Mouse (Mus musculus) heart, postnatal 36 days (tissue): Measurements from ENCODE around the gene Deaf1. TPM values are rescaled to one million over a fixed set of nuclear protein-coding genes. Genes with fewer than 3 reads are reported as not detected.

Source experiments
- DNase-seq, 2 experiments: peaks; one replicate each; pipeline ENCODE4 v3.0.0; 2021 to 2022
- intact Hi-C: fragments of 180-260 bp; cut with DNase I; formaldehyde crosslinking; loops from one replicate; pipeline ENCODE4 v1.15.1; 2025
- total RNA-seq, 2 experiments: library from RNA; stranded (reverse); gene quantifications; 2 replicates each; pipeline ENCODE4 v1.2.3; 2021

Deaf1 gene
- total RNA-seq, result 10 to 100 TPM; 16.5 to 17.1 TPM

DNA sequence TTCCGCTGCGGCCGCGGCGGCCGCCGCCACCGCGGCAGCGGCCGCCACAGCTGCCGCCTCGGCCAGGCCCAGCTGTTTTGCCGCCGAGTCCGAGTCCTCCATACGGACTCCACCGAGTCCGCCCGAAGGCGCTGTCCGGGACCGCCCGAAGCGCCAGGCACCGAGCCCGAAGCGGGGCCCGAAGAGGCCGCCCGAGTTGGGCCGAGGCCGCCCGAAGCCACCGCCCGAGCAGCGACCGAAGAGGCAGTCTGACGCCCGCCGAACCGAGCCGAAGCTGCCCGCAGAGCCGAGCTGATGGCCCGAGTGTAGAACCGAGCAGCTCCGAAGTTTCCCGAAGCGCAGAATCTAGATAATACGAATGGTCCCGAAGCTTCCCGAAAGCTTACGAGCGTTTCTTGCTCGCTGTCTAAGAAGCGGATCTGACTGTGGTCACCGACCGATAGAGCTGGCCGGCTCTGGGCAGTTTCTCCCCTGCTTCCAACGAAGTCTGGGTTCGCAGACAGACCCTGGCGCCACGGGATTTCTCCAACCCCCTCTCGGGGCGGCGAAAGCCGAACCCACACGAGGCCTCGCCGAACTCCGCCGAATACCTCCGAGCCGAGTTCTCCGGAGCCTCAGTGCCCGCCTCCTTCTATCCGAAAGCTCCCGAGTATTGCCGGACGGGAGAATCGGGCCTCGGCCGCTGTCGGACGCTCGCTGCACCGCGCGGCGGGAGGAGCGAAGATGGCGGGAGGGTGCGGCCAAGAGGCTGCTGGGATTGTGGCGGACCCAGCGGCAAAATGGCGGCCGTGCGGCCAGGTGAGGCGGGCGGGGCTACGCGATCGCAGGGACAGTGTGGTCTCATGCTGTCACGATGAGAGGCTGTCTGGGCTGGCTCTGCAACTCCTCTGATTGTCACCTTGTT is at the start of gene Deaf1, which contains the start of gene Tmem80:
Gene Deaf1, minus strand, starts transcription at position 222 of the 904 bp plus-strand sequence.
Gene Tmem80, plus strand, starts transcription at position 271 of the 904 bp plus-strand sequence.
- peak; percentile 99 for DNase-seq
- intact Hi-C loops, result loop anchor here (5.0 kb wide), 1 partner anchor 100 kb away; the partner anchor contains the start of gene Phrf1

GRCm38 (mm10) chr7:141374399-141374798 is 46.9 kb upstream of the Deaf1 start:
- no peak for DNase-seq
- intact Hi-C loops, result no loop called here

- intact Hi-C loops, result no loop called here
- DNase-seq, result no peak
These were observed 46.1 kb upstream of the Deaf1 start for GRCm38 (mm10) chr7:141373611-141374010.

DNA sequence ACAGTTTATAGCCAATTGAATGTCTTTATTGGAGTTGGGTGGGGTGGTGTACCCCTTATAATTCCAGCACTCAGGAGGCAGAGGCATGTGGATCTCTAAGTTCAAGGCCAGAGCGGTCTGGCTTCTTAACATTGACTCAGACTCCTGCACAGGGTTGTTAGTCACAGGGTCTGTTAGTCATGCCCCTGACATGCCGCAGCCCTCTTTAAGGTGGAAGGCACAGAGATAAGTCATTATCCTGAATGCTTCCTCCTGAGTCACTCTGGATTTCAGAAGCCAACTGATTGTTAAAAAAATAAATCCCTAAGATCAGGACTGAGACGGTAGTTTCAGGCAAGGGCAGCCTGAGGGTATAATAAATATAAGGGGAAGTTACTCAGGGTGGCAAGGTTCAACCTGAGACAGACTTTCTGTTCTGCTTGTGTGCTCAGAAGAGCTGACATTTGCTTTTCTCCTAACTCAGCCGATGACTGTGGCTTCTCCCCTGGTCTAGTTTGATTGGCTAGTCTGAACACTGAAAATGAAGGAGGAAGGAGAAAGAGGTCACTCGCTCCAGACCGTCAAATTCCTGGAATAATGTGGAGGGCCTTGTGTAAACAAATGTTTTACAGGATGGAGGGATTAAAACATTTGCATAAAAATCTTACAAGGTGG is 44.6 kb upstream of the Deaf1 start:
- DNase-seq, result no peak
- intact Hi-C loops, result no loop called here

- intact Hi-C loops, result loop anchor here (10.0 kb wide), 1 partner anchor 275 kb away; no protein-coding TSS in a partner anchor
- DNase-seq, result no peak
These were observed 42.4 kb upstream of the Deaf1 start for GRCm38 (mm10) chr7:141369918-141370317.

DNA sequence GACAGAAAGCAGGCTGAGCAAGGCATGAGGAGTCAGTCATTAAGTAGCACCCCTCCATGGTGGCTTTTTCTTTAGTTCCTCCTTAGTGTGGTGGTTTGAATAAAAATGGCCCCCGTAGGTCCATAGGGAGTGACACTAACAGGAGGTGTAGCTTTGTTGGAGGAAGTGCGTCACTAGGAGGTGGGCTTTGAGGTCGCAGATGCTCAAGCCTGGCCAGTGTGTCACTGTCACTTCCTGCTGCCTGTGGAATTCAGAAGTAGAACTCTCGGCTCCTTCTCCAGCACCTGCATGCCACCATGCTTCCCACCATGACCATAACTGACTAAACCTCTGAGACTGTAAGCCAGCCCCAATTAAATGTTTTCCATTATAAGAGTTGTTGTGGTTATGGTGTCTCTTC is 39.9 kb upstream of the Deaf1 start:
- no peak for DNase-seq
- intact Hi-C loops, result loop anchor here (10.0 kb wide), 1 partner anchor 273 kb away; no protein-coding TSS in a partner anchor

GRCm38 (mm10) chr7:141365049-141365445 is 37.6 kb upstream of the Deaf1 start:
- DNase-seq, result no peak
- intact Hi-C loops, result loop anchor here (10.0 kb wide), 1 partner anchor 270 kb away; no protein-coding TSS in a partner anchor

DNA sequence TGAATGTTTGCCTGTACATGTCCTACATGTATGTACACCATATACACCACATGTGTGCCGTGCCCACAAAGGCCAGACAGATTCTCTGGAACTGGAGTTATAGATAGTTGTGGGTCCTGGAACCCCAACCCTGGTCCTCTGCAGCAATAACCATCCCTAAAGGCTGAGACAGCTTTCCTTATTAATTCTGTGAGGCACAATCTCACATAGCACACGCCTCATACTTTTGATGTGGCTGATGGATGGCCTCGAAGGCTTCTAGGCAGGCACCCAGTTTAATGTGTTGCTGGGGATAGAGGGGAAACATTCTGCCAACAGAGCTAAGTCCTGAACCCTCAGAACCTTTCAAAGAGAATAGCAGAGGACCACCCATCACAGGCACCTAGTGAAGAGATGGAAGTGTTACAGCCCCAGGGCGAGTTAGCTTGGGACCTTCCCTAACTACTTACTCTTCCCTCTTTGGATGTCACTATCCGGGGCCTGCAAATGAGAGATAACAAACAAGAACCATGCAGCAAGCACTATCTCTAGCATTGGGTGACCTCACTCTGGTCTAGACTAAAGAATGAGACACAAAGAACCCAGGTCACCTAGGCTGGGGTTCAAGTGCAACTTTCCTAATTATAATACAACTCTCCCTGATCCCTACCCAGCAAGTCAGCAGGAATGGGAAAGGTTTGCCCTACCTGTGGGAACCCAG is 37.0 kb upstream of the Deaf1 start:
- intact Hi-C loops, result loop anchor here (10.0 kb wide), 1 partner anchor 270 kb away; no protein-coding TSS in a partner anchor
- DNase-seq, result no peak

- DNase-seq, result no peak
- intact Hi-C loops, result loop anchor here (2.0 to 10.0 kb wide), 3 partner anchors 99 to 269 kb away; partner anchors contain the start of gene Phrf1
These were observed 36.2 kb upstream of the Deaf1 start for GRCm38 (mm10) chr7:141363752-141364125.

DNA sequence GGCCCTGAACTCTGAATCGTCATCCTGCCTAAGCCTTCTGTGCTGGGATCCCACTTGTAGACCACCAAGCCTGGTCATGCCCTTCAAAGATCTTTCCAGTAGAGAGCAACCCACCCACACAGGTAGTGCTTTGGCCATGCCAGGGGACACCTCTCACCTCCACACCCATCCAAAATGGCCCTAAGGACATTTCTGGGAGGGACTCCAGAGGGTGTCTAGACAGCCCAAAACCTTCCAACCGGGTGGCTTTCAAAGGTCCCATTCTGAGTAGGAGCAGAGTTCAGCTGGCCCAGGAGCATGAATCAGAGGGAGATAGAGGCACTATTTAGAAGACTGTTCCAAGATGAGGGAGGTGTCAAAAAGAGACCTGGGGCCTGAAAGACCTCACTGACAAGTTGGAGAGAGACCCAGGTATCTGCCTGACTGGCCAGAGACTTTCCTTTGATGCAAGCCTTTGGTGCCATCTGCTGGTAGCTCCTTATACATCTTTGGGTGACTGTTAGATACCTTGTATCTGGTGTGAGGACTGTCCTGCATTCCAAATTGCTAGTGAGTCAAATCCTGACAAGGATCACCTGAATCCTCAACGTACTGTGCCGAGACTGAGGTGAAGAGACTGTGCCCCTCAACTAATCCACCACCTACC is 35.7 kb upstream of the Deaf1 start:
- intact Hi-C loops, result loop anchor here (2.0 to 10.0 kb wide), 3 partner anchors 98 to 268 kb away; partner anchors contain the start of gene Phrf1
- peak; percentile 60 to 70 for DNase-seq

DNA sequence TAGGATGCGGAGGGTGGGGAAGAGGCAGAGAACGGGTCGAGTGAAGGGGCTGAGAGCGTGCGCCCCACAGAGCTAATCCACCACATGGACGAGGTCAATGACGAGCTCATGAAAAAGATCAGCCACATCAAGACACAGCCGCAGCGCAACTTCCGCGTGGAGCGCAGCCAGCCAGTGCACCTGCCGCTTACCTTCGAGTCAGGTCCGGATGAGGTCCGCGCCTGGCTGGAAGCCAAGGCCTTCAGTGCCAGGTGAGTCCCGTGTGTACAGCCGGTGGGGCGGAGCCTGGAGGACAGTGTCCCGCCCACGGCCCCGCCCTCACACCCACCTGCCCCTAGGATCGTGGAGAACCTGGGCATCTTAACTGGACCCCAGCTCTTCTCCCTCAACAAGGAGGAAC is 34.0 kb upstream of the Deaf1 start:
- intact Hi-C loops, result loop anchor here (10.0 kb wide), 1 partner anchor 267 kb away; no protein-coding TSS in a partner anchor

DNA sequence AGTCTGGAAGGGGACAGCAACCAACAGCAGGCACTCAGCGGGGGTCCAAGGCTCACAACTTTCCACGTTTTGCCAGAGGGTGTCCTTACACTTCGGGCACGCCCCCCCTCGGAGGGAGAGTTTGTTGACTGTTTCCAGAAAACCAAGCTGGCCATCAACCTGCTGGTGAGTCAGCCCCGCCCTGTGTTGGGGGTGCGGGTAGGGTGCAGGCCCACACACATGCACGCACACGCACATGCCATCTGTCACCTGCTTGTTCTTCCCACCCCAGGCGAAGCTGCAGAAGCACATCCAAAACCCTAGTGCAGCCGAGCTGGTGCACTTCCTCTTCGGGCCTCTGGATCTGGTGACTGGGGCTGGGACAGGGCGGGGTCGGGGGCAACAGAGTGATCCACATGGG is 29.5 kb upstream of the Deaf1 start:
- DNase-seq, result no peak
- intact Hi-C loops, result no loop called here

More for the DNA sequence above, 34.0 kb upstream of the Deaf1 start:
- no peak for DNase-seq

DNA sequence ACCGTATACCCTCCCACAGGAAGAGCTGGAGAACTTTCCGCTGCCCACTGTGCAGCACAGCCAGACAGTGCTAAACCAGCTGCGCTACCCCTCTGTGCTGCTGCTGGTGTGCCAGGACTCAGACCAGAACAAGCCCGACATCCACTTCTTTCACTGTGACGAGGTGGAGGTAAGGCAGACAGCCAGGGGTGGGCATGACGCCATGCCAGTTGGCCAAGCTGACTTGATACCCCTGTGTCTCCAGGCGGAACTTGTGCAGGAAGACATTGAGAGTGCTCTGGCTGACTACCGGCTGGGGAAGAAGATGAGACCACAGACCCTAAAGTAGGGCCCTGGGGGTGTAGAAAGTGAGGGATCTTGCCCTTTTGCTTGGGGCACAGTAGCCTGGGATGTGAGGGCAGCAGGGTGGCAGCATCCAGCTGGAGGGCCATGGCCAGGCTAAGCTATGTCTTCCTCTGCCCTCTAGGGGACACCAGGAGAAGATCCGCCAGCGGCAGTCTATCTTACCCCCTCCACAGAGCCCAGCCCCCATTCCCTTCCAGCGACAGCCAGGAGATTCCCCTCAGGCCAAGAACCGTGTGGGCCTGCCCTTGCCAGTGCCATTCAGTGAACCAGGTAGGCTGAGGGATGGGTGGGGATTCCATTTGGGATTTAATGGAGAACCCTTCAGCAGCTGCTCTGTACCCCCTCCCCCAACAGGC is 28.3 kb upstream of the Deaf1 start:
- no peak for DNase-seq

GRCm38 (mm10) chr7:141355051-141355450 is 27.6 kb upstream of the Deaf1 start:
- intact Hi-C loops, result no loop called here
- DNase-seq, result no peak

More for the DNA sequence above, 28.3 kb upstream of the Deaf1 start:
- intact Hi-C loops, result no loop called here

- intact Hi-C loops, result no loop called here
- no peak for DNase-seq
These were observed 23.6 kb upstream of the Deaf1 start for GRCm38 (mm10) chr7:141351061-141351460.

DNA sequence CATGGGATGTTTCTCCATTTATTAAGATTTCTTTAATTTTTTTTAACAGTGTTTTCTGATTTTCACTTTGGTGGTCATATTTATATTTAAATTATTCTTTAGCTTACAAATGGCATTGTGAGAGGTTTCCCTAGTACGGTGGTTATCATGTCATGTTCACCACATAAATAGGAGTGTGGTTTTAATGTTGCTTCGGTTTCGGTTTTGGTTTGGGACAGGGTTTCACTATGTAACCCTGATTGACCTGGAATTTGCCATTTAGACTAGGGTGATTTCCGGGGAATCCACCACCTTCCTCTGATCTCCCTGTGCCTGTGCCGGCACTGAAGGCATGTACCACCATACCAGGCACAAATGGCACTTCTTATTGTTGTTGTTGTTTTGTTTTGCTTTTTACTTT is 17.3 kb upstream of the Deaf1 start:
- intact Hi-C loops, result no loop called here
- no peak for DNase-seq

GRCm38 (mm10) chr7:141343696-141344095 is 16.2 kb upstream of the Deaf1 start:
- intact Hi-C loops, result no loop called here
- DNase-seq, result no peak

GRCm38 (mm10) chr7:141343230-141343629 is 15.7 kb upstream of the Deaf1 start:
- intact Hi-C loops, result no loop called here
- no peak for DNase-seq

GRCm38 (mm10) chr7:141341689-141342226 is 14.3 kb upstream of the Deaf1 start:
- intact Hi-C loops, result no loop called here
- no peak for DNase-seq
